Mouse (Mus musculus) small intestine, adult 2 months (tissue): Measurements from ENCODE around the gene Cryaa. TPM values are rescaled to one million over a fixed set of nuclear protein-coding genes. Genes with fewer than 3 reads are reported as not detected.
"Not testable (repeated sequence)": the region's sequence is repeated elsewhere in the genome, so short reads cannot be mapped to it uniquely, and the experiment has no call there.

Experiments
- H3K27ac ChIP-seq: fragments of 200-500 bp; 2 replicates; pipeline ENCODE4 v1.5.1; 2012; ENCODE audit warnings: low read depth, low read length, control low read depth, inconsistent platforms; ENCODE audit not compliant: insufficient read depth
- H3K27me3 ChIP-seq: fragments of 200-500 bp; 2 replicates; pipeline ENCODE4 v1.6.1; 2012; ENCODE audit warnings: mild to moderate bottlenecking, moderate library complexity, low read length, inconsistent platforms; ENCODE audit not compliant: control insufficient read depth, insufficient read depth
- H3K36me3 ChIP-seq: fragments of 200-500 bp; 2 replicates; pipeline ENCODE4 v1.6.1; 2012; ENCODE audit warnings: mild to moderate bottlenecking, low read length, control low read depth, inconsistent platforms; ENCODE audit not compliant: control insufficient read depth, insufficient read depth
- H3K4me1 ChIP-seq: fragments of 200-500 bp; 2 replicates; pipeline ENCODE4 v1.6.1; 2012; ENCODE audit warnings: low read length, inconsistent platforms, mixed read lengths; ENCODE audit not compliant: control insufficient read depth, insufficient read depth, insufficient read length
- H3K4me3 ChIP-seq: fragments of 200-500 bp; 2 replicates; pipeline ENCODE4 v1.5.1; 2012; ENCODE audit warnings: low read depth, mild to moderate bottlenecking, control low read depth, inconsistent platforms, low read length, moderate library complexity
- CTCF ChIP-seq: fragments of 200-500 bp; IDR thresholded peaks from 2 replicates; pipeline ENCODE4 v1.5.1; 2012; ENCODE audit warnings: low read depth, mild to moderate bottlenecking, control low read depth, inconsistent platforms, low read length, moderate library complexity, mixed read lengths; ENCODE audit not compliant: insufficient replicate concordance, insufficient read length; ENCODE audit errors: extremely low read depth
- POLR2A ChIP-seq: fragments of 200-500 bp; IDR thresholded peaks from 2 replicates; pipeline ENCODE4 v1.6.1; 2012; ENCODE audit warnings: low read depth, mild to moderate bottlenecking, control low read depth, inconsistent platforms, low read length, moderate library complexity
- WGBS: fragments of 180-500 bp; shearing (Covaris S2); methylation state at CpG from one replicate; pipeline ENCODE4 v1.1.7; 2018; 5-methylcytosine and 5-hydroxymethylcytosine counted together
- polyA plus RNA-seq: library from polyadenylated mRNA; depleted of rRNA; stranded (reverse); fragments of >200 nt; gene quantifications from 2 replicates; pipeline ENCODE4 v1.2.3, GENCODE M21; 2012

The Cryaa gene
- polyA plus RNA-seq, 1 experiment: not detected

DNA sequence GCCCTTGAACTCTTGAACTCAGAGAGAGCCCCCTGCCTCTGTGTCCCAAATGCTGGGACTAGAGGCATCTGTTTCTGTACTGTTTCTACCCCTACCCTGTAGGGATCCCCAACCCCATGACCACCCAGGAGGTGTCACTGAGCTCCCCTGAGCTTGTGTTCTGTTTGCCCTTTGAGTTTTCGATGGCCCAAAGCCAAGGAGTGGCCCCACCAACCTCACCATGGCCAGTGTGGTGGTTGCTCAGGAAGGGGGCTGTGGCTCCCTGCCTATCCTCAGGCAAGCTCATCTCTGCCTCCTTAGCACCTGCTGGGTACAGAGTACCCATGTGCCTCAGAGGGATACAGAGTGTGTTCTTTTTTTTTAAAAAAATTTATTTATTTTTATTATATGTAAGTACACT, 17.3 kb downstream of the Cryaa start:
- H3K36me3 ChIP-seq: no peaks in the 10 kb centered on the region
- H3K27me3 ChIP-seq: no peaks in the 10 kb centered on the region
- H3K4me3 ChIP-seq: no peak overlapping the region
- TF ChIP-seq POLR2A (no peak), CTCF (no peak)
- no peak overlapping the region for H3K27ac ChIP-seq
- 77% methylated on average over 1 of the region's 1 CpGs for WGBS
- H3K4me1 ChIP-seq: peaks cover 6% of the 10 kb centered on the region; the same call in 1 of the 2 replicates

DNA sequence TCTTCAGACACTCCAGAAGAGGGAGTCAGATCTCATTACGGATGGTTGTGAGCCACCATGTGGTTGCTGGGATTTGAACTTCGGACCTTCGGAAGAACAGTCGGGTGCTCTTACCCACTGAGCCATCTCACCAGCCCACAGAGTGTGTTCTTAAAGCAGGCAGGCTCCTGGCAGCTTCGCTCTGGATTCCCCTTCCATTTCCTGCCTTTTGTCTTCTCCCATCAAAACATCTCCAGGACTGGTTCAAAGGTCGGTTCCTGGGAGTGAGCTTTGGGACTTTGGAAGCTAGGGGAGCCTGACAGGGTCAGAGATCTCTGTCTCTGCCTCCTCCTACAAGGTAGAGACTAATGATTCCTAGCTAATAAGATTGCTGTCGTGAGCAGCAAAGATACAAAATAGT, 17.7 kb downstream of the Cryaa start:
- not testable (repeated sequence) for H3K27me3 ChIP-seq, H3K36me3 ChIP-seq

DNA sequence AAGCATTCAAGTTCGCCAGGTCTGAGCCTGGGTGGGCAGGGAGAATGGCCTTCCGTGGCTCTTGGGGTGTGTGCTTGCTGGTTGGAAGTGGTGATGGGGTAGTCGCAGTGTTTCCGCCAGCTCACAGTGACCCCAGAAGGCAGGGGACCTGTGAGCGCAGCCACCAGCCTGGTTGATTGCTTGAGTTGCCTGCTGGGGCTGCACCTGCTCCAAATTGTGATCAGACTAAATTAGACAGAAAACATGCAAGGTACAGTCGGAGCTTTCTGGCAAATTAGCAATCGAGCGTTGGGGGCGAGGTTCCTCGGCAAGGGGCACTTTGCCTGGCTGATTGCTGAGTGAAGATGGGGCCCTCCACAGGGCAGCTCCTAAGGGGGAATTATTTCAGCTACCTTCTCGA, 20.7 kb downstream of the Cryaa start:
- no peaks in the 10 kb centered on the region for H3K27me3 ChIP-seq
- no peak overlapping the region for H3K4me3 ChIP-seq
- TF ChIP-seq POLR2A: no peak
- no peak for TF ChIP-seq CTCF
- H3K4me1 ChIP-seq: peaks cover 6% of the 10 kb centered on the region; the same call in 1 of the 2 replicates
- WGBS: 68% methylated on average over 11 of the region's 11 CpGs
- no peaks in the 10 kb centered on the region for H3K36me3 ChIP-seq
- H3K27ac ChIP-seq: no peak overlapping the region

More for the DNA sequence above, 17.7 kb downstream of the Cryaa start:
- not testable (repeated sequence) for H3K27ac ChIP-seq, H3K4me1 ChIP-seq, H3K4me3 ChIP-seq
- 68% methylated on average over 7 of the region's 7 CpGs for WGBS

DNA sequence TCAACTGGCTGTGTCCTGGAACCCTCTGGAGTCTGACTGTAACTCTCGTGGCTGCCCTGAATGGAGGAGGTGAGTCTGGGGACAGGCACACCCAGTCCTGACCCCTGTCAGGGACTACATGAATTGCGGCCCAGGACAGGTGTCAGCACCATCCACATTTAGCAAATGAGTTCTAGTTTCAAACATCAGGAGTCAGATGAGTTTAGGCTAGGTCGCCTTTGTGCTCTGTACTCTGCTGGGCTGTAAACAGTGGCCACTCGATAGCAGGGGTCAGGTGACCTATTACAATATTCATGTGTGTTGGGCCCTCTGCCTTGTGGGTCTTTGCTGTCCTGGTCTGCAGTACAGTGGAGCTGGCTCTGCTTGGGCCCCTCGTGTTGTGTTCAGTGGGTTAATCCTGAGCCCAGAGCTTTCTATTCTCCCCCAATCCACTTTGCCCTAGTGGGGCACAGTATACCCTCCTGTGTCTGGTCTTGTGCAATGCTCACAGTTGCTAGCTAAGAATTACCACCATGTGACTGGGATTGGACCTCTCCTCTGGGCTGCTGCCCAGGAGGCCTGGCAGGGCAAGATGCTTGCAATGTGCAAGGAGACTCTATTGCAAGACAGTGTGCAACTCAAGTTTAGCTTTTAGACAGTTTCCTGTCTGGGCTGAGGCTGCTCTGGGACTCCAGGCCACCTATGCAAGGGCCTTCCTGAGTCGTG, 25.8 kb downstream of the Cryaa start:
- Histone ChIP-seq H3K36me3 (no peaks in the 10 kb centered on the region), H3K4me3 (no peak overlapping the region), H3K27ac (no peak overlapping the region), H3K27me3 (0 out of 2 replicates have a peak, but pooled peaks cover 3% of the 10 kb centered on the region), H3K4me1 (no peaks in the 10 kb centered on the region)
- 59% methylated on average over 6 of the region's 6 CpGs for WGBS
- TF ChIP-seq CTCF (no peak), POLR2A (no peak)

DNA sequence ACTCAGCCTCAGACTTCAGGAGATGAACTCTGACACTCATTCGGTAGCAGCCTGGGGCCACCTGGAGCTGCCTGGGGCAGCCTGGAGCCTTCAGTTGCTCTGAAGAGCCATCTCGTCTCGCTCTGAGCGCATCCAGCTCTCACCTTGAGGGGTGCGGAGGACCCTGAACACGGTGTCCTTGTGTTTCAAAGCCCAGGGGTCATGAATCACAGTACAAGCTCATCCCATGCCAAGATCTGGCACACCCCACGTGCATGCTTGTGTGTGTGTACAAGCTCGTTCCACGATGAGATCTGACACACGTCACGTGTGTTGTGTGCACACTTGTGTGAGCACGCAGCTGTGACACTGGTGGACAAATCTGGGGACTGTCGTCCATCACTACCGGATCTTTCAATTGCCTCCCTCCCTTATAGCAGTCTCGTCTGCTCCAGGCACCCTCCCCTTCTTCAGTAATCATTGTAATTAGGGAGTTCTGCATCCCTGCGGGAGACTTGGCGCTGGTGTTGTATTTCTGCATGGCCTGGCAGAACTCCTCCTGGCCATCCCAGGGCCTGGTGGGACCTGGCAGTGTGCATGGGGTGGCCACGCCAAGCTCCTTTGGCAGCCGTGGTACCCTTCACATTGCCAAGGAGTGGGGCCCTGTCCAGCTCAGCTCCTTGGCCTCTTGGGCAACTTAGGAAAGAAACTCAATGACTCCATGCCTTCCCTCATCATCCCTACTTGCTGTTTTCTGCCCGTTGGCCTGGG, 27.8 kb downstream of the Cryaa start:
- H3K4me1 ChIP-seq: no peaks in the 10 kb centered on the region
- 76% methylated on average over 20 of the region's 20 CpGs for WGBS

DNA sequence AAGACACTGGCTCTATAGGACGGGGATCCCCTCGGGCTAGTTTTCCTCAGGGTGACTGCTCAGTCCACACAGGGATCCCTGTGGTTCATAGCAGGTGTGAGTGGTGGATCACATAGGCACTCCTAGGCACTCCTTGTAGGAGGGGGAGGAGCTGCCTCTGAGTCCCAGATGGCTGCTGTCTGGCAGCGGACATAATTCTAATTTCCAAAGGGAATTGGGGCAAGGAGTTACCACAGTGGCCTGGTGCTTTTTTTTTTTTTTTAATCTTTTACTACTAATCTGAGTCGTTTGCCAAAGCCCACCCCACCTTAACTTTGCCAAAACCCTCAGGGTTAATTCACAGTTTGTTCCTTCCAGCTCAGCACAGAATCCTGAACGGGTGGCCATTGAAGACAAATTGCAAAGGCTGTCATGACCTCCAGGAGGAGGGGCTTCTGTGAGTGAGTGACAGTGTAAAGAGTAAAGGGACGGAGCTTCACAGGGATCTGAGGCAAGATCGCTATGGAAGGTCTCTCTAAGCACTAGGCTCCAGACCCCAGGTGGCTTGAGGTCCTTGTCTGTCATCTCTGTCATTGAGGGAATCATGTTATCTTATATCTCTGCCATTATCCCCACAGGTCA, 31.6 kb downstream of the Cryaa start:
- TF ChIP-seq POLR2A (no peak), CTCF (no peak)
- H3K36me3 ChIP-seq: no peaks in the 10 kb centered on the region
- no peaks in the 10 kb centered on the region for H3K4me1 ChIP-seq
- H3K27me3 ChIP-seq: 0 out of 2 replicates have a peak, but pooled peaks cover 3% of the 10 kb centered on the region
- no peak overlapping the region for H3K4me3 ChIP-seq
- H3K27ac ChIP-seq: no peak overlapping the region
- 66% methylated on average over 7 of the region's 7 CpGs for WGBS

More for the DNA sequence above, 27.8 kb downstream of the Cryaa start:
- Histone ChIP-seq H3K4me3 (no peak overlapping the region), H3K36me3 (no peaks in the 10 kb centered on the region), H3K27me3 (0 out of 2 replicates have a peak, but pooled peaks cover 3% of the 10 kb centered on the region), H3K27ac (no peak overlapping the region)
- TF ChIP-seq CTCF: no peak
- no peak for TF ChIP-seq POLR2A

DNA sequence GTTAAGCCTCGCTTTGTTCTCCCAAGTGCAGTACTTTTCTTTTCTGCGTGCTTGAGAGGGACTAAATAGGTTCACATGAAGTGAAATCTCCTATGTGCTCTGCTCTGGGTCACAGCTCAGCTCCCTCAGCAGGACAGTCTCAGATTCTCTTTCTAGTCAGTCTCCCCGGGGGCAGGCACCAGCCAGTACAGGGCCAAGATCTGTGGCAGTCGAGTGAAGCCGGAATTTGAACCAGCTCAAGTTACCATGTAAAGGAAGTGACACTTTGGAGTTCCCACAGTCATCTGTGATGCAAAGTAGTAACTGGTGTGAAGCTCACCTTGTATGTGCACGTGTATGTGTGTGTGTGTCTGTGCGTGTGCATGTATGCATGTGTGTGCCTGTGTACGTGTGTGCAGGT, 32.8 kb downstream of the Cryaa start:
- 78% methylated on average over 8 of the region's 8 CpGs for WGBS
- H3K4me1 ChIP-seq: no peaks in the 10 kb centered on the region
- TF ChIP-seq POLR2A (no peak), CTCF (no peak)
- 0 out of 2 replicates have a peak, but pooled peaks cover 3% of the 10 kb centered on the region for H3K27me3 ChIP-seq
- H3K36me3 ChIP-seq: no peaks in the 10 kb centered on the region
- no peak overlapping the region for H3K27ac ChIP-seq
- no peak overlapping the region for H3K4me3 ChIP-seq
